Mouse (Mus musculus) effector memory CD4-positive, alpha-beta T cell, adult 7 months (primary cell): ENCODE measurements around the gene Kcnb1. TPM values are rescaled to one million over a fixed set of nuclear protein-coding genes. Genes with fewer than 3 reads are reported as not detected.

Experiments
- polyA plus RNA-seq: library from polyadenylated mRNA; unstranded; fragments of 100-300 nt; shearing (Covaris generic); gene quantifications from one replicate; pipeline ENCODE4 v1.2.1, GENCODE M21; 2017

Gene Kcnb1
- 0.20 TPM for polyA plus RNA-seq

GRCm38 (mm10) chr2:167190076-167190399 is at the start of gene Kcnb1:
Kcnb1 (minus strand) TSS chr2:167190155.

GRCm38 (mm10) chr2:167062965-167063880 is 126.7 kb downstream of the Kcnb1 start, which contains the start of gene Znfx1:
Znfx1 (minus strand) TSS chr2:167063015.

Other genes starting within 250 kb of the Kcnb1 start
- gene Stau1, start 193.9 kb downstream of the Kcnb1 start, polyA plus RNA-seq: 98.2 TPM
- gene Ddx27, start 175.0 kb downstream of the Kcnb1 start, polyA plus RNA-seq: 68.1 TPM
- 50.9 TPM for gene Znfx1, start 127.1 kb downstream of the Kcnb1 start, polyA plus RNA-seq
- gene Ptgis, start 50.4 kb upstream of the Kcnb1 start, polyA plus RNA-seq: not detected
- 39.1 TPM for gene B4galt5, start 159.0 kb upstream of the Kcnb1 start, polyA plus RNA-seq
- 43.1 TPM for gene Slc9a8, start 231.6 kb upstream of the Kcnb1 start, polyA plus RNA-seq